Mouse (Mus musculus) hindbrain, postnatal 0 days (tissue): Measurements from ENCODE around the gene Terf2. TPM values are rescaled to one million over a fixed set of nuclear protein-coding genes. Genes with fewer than 3 reads are reported as not detected.

Experiments
- ATAC-seq: fragments of 200-750 bp; cut with Nextera tagmentation; 2 replicates; pipeline ENCODE4 v1.8.0; 2017; ENCODE audit warnings: mild to moderate bottlenecking, moderate TSS enrichment, moderate library complexity
- DNase-seq: peaks from one replicate; pipeline ENCODE4 v3.0.0-alpha.2; 2015; ENCODE audit warnings: low spot score
- H3K27ac ChIP-seq: fragments of 300-500 bp; sonication (generic); 2 replicates; pipeline ENCODE4 v1.5.1; 2014; ENCODE audit warnings: mild to moderate bottlenecking
- H3K27me3 ChIP-seq: fragments of 300-500 bp; sonication (generic); 2 replicates; pipeline ENCODE4 v1.6.1; 2014; ENCODE audit warnings: low read length, mixed read lengths; ENCODE audit not compliant: insufficient read depth
- H3K36me3 ChIP-seq: fragments of 300-500 bp; sonication (generic); 2 replicates; pipeline ENCODE4 v1.6.1; 2014; ENCODE audit warnings: low read length, mixed read lengths; ENCODE audit not compliant: insufficient read depth
- H3K4me1 ChIP-seq: fragments of 300-500 bp; sonication (generic); 2 replicates; pipeline ENCODE4 v1.6.1; 2014; ENCODE audit warnings: antibody characterized with exemption, low read length, mixed read lengths; ENCODE audit not compliant: insufficient read depth
- H3K4me2 ChIP-seq: fragments of 300-500 bp; sonication (generic); 2 replicates; pipeline ENCODE4 v1.6.1; 2014; ENCODE audit warnings: low read depth, mild to moderate bottlenecking, low read length, moderate library complexity, mixed read lengths
- H3K4me3 ChIP-seq: fragments of 300-500 bp; sonication (generic); 2 replicates; pipeline ENCODE4 v1.5.1; 2014; ENCODE audit warnings: low read length
- H3K9ac ChIP-seq: fragments of 300-500 bp; sonication (generic); replicated peaks from 2 replicates; pipeline ENCODE4 v1.6.1; 2014; ENCODE audit warnings: mild to moderate bottlenecking, low read length, moderate library complexity, mixed read lengths
- H3K9me3 ChIP-seq: fragments of 300-500 bp; sonication (generic); 2 replicates; pipeline ENCODE4 v1.6.1; 2016; ENCODE audit warnings: low read length, mixed read lengths
- CTCF ChIP-seq: IDR thresholded peaks from 2 replicates; pipeline ENCODE4 v1.5.1; 2016; ENCODE audit warnings: antibody characterized with exemption, control low read depth, low read depth
- WGBS: fragments of 180-500 bp; shearing (Covaris S2); extraction: QIAGEN DNeasy Blood & Tissue Kit; methylation state at CpG from one replicate; pipeline ENCODE4 v1.1.7; 2014; 5-methylcytosine and 5-hydroxymethylcytosine counted together
- polyA plus RNA-seq: library from polyadenylated mRNA; unstranded; fragments of >200 nt; fragmentation: Nextera tagmentation; extraction: Ambion mirVana; gene quantifications from 2 replicates; pipeline ENCODE4 v1.2.1, GENCODE M21; 2015
- total RNA-seq: library from RNA; depleted of rRNA; stranded (reverse); fragments of >200 nt; gene quantifications from 2 replicates; pipeline ENCODE4 v1.2.3, GENCODE M21; 2014

Gene Terf2
- total and polyA plus RNA-seq, 2 experiments from 2014 or later, result 15.5 to 23.2 TPM

DNA sequence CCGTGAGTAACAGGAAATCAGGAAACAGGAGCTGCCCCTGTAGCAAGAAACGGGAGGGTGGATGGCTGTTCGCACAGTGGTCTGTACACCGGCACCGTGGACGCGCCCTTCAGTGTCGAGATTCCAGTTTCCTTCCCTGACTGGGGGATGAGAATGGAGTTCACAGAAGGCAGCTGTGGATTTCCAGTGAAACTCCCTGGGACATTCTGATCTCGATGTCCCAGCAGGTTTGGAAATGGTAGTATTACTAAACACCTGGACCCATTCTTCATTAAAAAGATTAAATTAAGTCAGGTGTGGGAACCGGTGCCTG is 18.6 kb upstream of the Terf2 start:
- no peak overlapping the region for H3K4me2 ChIP-seq
- no peak overlapping the region for H3K27ac ChIP-seq
- H3K9me3 ChIP-seq, result no peaks in the 10 kb centered on the region
- DNase-seq, result no peak
- no peak overlapping the region for H3K9ac ChIP-seq
- WGBS, result 82% methylated on average over 10 of the region's 10 CpGs
- H3K4me3 ChIP-seq, result no peak overlapping the region
- no peaks in the 10 kb centered on the region for H3K4me1 ChIP-seq
- no peak for TF ChIP-seq CTCF
- no peaks in the 10 kb centered on the region for H3K36me3 ChIP-seq
- no peak for ATAC-seq
- H3K27me3 ChIP-seq, result no peaks in the 10 kb centered on the region

DNA sequence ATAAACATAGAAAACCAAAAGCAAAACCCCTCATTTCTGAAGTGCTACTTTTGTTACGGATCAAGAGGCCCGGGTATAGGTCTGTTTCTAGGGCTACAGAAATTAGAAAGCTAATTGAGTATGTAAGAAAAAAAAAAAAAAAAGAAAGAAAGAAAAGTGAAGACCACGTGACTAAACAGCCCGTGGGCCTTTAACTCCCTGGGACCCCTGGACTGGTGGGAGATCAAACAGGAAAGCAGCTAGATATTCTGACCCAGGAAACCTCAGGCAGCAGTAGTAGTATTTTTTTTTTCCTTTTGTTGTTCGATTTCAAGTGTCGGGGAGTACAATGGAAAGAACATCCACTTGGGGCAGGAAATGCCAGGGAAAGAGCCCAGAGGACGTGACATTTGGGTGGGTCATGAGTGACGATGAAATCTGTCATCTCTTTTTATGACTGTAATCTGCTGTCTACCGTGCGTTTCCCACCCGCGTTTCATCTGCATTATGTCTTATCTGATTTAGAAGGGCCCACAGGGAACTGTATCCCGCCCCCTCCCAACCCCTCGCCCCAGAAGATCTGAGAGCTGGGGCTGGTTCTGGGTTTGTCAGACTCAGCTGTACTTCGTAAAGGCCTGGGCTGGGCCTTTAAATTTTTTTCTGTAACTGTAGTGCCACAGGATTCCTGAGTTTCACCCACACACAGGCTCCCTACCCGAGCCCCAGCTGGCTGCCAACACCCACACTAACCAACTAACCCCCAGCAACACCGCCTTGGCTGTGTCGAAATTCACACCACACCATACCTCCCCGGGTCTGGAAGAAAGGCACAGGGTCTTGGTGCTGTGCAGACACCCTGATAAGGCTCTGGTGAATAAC is 18.0 kb upstream of the Terf2 start:
- no peaks in the 10 kb centered on the region for H3K36me3 ChIP-seq
- no peak overlapping the region for H3K4me3 ChIP-seq
- no peak overlapping the region for H3K4me2 ChIP-seq
- TF ChIP-seq CTCF, result no peak
- no peaks in the 10 kb centered on the region for H3K4me1 ChIP-seq
- no peak overlapping the region for H3K27ac ChIP-seq
- H3K9ac ChIP-seq, result no peak overlapping the region
- H3K9me3 ChIP-seq, result no peaks in the 10 kb centered on the region
- 51% methylated on average over 19 of the region's 19 CpGs for WGBS
- no peak for ATAC-seq
- no peaks in the 10 kb centered on the region for H3K27me3 ChIP-seq
- DNase-seq, result no peak

DNA sequence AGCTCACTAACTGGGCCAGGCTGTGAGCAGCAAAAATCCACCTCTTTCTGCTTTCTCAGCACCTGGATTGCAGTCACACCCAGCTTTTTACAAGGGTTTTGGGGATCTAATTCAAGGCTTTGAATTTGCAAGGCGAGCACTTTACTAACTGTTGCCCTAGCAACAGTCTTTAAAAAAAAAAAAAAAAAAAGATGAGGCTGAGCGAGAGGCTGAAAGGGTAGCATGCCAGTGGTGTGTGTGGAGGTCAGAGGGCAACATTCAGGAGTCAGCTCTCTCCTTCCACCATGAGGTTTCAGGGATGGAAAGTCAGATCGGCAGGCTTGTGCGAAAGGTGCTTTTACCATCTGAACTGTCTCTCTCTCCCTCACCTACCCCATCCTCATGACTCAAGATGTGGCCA is 16.9 kb upstream of the Terf2 start:
- DNase-seq, result no peak
- Histone ChIP-seq H3K4me1 (no peaks in the 10 kb centered on the region), H3K9me3 (no peaks in the 10 kb centered on the region), H3K4me3 (no peak overlapping the region), H3K27ac (no peak overlapping the region), H3K9ac (no peak overlapping the region), H3K36me3 (no peaks in the 10 kb centered on the region), H3K4me2 (no peak overlapping the region), H3K27me3 (no peaks in the 10 kb centered on the region)
- WGBS, result 63% methylated on average over 3 of the region's 4 CpGs
- ATAC-seq, result no peak
- TF ChIP-seq CTCF, result no peak

DNA sequence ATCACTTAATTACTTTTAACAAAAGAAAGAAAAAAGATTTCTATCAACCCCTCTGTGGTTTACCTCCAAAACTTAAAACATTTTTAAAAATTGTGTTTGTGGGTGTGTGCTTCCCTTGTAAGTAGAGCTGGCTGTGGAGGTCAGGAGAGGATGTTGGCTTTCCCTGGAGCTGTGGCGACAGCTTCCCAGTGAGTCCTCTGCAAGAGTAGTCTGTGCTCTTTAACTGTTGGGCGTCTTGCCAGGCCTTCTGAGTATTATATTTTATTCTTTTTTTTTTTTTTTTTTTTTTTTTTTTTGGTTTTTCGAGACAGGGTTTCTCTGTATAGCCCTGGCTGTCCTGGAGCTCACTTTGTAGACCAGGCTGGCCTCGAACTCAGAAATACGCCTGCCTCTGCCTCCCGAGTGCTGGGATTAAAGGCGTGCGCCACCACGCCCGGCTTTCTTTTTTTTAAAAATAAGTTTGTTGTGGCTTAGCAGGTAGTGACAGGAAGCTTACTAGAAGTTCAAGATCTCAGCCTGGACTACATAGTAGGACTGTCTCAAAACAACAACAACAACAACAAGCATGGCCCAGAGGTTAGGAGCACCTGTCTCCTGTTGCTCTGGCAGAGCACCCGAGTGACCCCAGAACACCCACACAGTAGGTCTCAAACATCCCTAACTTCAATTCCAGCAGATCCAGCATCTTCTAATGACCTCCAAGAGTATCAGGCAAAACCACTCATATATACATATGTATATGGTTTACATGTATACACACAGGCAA is 15.2 kb upstream of the Terf2 start:
- no peak for ATAC-seq
- Histone ChIP-seq H3K4me3 (no peak overlapping the region), H3K36me3 (no peaks in the 10 kb centered on the region), H3K4me1 (no peaks in the 10 kb centered on the region), H3K9me3 (no peaks in the 10 kb centered on the region), H3K9ac (no peak overlapping the region), H3K27me3 (no peaks in the 10 kb centered on the region), H3K4me2 (no peak overlapping the region), H3K27ac (no peak overlapping the region)
- no peak for DNase-seq
- WGBS, result 86% methylated on average over 10 of the region's 11 CpGs
- no peak for TF ChIP-seq CTCF

DNA sequence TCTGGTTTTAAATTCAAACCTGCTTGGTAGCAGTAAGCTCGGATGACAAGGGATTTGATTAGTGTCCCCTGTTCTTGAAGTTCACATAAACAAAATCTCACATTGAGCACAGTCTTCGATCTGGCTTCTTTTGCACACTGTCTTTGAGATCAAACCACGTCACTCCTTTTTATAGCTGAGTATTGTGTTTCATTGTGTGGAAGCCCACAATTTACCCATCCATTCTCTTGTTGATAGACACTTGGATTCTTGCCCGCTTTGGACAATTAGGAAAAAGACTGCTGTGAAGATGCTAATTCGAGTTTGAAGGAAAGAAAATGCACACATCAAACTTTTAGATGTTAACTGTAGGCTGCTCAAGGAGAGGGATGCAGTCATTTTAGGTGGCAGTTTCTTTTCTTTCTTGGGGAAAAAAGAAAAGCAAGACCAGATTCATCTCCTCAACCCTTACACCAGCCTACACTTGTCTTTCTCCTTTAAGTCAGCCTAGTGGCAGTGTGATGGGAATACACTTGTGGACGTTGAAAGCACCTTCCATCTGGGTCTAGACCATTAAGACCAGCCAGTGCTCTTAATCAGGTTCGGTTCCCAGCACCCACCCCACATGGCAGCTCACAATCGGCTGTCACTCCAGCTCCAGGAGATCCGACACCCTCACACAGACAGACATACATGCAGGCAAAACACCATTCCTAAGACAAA is 14.4 kb upstream of the Terf2 start:
- Histone ChIP-seq H3K4me3 (no peak overlapping the region), H3K36me3 (no peaks in the 10 kb centered on the region), H3K27me3 (no peaks in the 10 kb centered on the region), H3K9ac (no peak overlapping the region), H3K4me1 (no peaks in the 10 kb centered on the region), H3K9me3 (no peaks in the 10 kb centered on the region), H3K27ac (no peak overlapping the region), H3K4me2 (no peak overlapping the region)
- TF ChIP-seq CTCF, result no peak
- DNase-seq (no peak), ATAC-seq (no peak)
- WGBS, result 45% methylated on average over 9 of the region's 9 CpGs

DNA sequence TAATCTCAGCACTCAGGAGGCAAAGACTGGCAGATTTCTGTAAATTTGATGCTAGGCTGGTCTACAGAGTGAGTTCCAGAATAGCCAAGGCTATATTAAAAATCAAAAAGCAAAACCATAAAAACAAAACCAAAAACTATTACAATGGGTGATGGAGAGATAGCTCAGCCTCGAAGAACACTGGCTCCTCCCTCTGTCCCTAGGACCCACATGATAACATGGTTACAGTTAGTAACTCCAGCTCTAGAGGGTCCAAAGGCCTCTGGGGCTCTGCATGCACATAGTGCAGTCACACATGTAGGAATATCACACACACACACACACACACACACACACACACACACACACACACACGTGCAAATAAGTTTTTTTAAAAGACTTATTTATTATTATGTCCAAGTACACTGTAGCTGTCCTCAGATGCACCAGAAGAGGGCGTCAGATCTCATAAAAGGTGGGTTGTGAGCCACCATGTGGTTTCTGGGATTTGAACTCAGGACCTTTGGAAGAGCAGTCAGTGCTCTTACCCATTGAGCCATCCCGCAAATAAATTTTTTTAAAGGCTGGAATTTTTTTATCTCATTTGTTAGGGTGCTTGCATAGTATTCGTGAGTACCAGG is 13.6 kb upstream of the Terf2 start:
- Histone ChIP-seq H3K27ac (no peak overlapping the region), H3K27me3 (no peaks in the 10 kb centered on the region), H3K4me3 (no peak overlapping the region), H3K36me3 (no peaks in the 10 kb centered on the region), H3K9ac (no peak overlapping the region), H3K9me3 (no peaks in the 10 kb centered on the region), H3K4me2 (no peak overlapping the region), H3K4me1 (no peaks in the 10 kb centered on the region)
- TF ChIP-seq CTCF, result no peak
- DNase-seq, result no peak
- no peak for ATAC-seq
- WGBS, result 84% methylated on average over 5 of the region's 5 CpGs
